ENCODE assay signal across 11 mouse cellular contexts in the genomic region with DNA sequence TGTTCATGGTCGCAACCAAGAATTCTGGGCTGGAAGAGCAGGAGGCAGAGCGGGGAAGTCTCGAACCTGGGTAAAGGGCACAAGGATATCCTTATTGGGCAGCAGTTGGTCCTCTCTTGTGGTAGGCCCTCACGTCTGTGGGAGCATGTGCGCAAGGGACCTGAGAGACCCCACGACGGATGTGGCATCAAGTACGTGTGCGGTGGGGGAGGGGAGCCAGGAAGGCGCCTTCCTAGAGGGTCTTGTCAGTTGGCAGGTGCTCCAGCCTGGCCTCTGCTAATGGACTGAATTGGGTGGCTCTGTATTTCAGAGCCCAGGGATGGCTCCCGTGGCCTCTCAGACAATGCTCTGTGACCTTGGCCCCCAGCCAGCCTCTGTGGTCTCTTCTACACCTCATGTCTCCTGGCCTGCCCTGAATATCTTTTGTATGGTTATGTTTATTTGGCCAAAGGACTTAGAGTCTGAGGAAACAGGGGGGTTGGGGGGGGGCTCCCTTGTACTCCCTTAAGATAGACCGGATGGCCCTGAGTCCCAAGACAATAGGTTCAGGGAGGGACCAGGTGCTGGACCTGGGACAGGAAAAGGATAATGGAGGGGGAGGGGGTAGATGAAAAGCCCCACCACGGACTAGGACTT.
A peak's percentile ranks its signal among the peaks of the same experiment; 100 is the strongest.
DNase-seq lines count a peak whose midpoint lies in the region; ATAC-seq and TF ChIP-seq lines count a peak whose summit lies in the region.
"Had no signal": no experiment of that assay in that cellular context is flagged by ENCODE, and none has a peak within 500 bp of the region (broad histone marks: within the 10 kb centered on the region; RNA-seq: fewer than 3 reads in every experiment).

No protein-coding gene starts in this region.

- no peaks in the 10 kb centered on the region for H3K27me3 ChIP-seq in heart, adult 2 months (ENCODE audit: control insufficient read depth, insufficient read depth, low read length)
- H3K27me3 ChIP-seq in heart, embryonic 11.5 days (ENCODE audit: control insufficient read depth, insufficient read depth, low read length): peaks cover 3% of the 10 kb centered on the region; the same call in 1 of the 2 replicates
- 0 out of 2 replicates have a peak, but pooled peaks cover 6% of the 10 kb centered on the region for H3K27me3 ChIP-seq in kidney, embryonic 15.5 days

- H3K79me2 ChIP-seq in heart, adult 2 months (replicated peaks; ENCODE audit: control insufficient read depth, insufficient read depth, low read length): no peaks in the 10 kb centered on the region

- TF ChIP-seq CTCF in heart, adult 2 months (IDR thresholded peaks at IDR 0.05): no peak

- TF ChIP-seq POLR2A in heart, adult 2 months (IDR thresholded peaks at IDR 0.05; ENCODE audit: insufficient read depth, low read depth, low read length): no peak

- WGBS in heart, adult 2 months: 70% methylated on average over 13 of the region's 13 CpGs
- WGBS in heart, embryonic 11.5 days (ENCODE audit: insufficient replicate concordance): 80% methylated on average over 13 of the region's 13 CpGs
- WGBS in kidney, embryonic 15.5 days: 85% methylated on average over 13 of the region's 13 CpGs

- intact Hi-C loops in heart, adult 2 months (cut with DNase I): loop anchor here (2.0 kb wide), 1 partner anchor 15 kb away; no protein-coding TSS in a partner anchor

- ATAC-seq in heart, embryonic 11.5 days (replicated peaks; ENCODE audit: insufficient number of reproducible peaks, low FRiP score, low TSS enrichment): no peak
- no peak for ATAC-seq in kidney, embryonic 15.5 days (replicated peaks; ENCODE audit: low FRiP score)

- no peaks in the 10 kb centered on the region for H3K9me3 ChIP-seq in heart, embryonic 11.5 days (replicated peaks; ENCODE audit: control insufficient read depth, low read length)
- no peaks in the 10 kb centered on the region for H3K9me3 ChIP-seq in kidney, embryonic 15.5 days (replicated peaks)
- H3K9me3 ChIP-seq: liver, embryonic 15.5 days had no signal

- no peak overlapping the region for H3K9ac ChIP-seq in heart, adult 2 months (ENCODE audit: low read depth, low read length)
- no peak overlapping the region for H3K9ac ChIP-seq in heart, embryonic 11.5 days (ENCODE audit: low read depth, low read length)
- no peak overlapping the region for H3K9ac ChIP-seq in kidney, embryonic 15.5 days

- no peaks in the 10 kb centered on the region for H3K36me3 ChIP-seq in heart, adult 2 months (ENCODE audit: control insufficient read depth, insufficient read depth, low read length)
- H3K36me3 ChIP-seq in heart, embryonic 11.5 days (ENCODE audit: control insufficient read depth, insufficient read depth, low read length): no peaks in the 10 kb centered on the region
- no peaks in the 10 kb centered on the region for H3K36me3 ChIP-seq in kidney, embryonic 15.5 days
- H3K36me3 ChIP-seq: liver, embryonic 15.5 days had no signal

- H3K4me2 ChIP-seq in heart, embryonic 11.5 days: no peak overlapping the region
- no peak overlapping the region for H3K4me2 ChIP-seq in kidney, embryonic 15.5 days

- no peak; the same call in 1 of the 2 replicates for TF ChIP-seq EP300 in heart, adult 2 months (IDR thresholded peaks at IDR 0.05; ENCODE audit: insufficient read depth, low read depth, low read length)

- DNase-seq in heart, adult 2 months: peak; percentile 70 to 75
- peak; percentile 74 for DNase-seq in adrenal gland, postnatal 14 days
- DNase-seq in lung, postnatal 36 days: peak; percentile 80
- no peak for DNase-seq in frontal cortex, postnatal 10 days (ENCODE audit: low spot score in 2 of 2)
- no peak for DNase-seq in Muller cell, postnatal 12 days (ENCODE audit: inconsistent ontology term)
- no peak for DNase-seq in urinary bladder, adult 2 months (ENCODE audit: low spot score)
- DNase-seq: cerebellum, adult 18-20 months had no signal

- peak overlapping the region; percentile 69 for H3K27ac ChIP-seq in heart, adult 2 months
- no peak overlapping the region for H3K27ac ChIP-seq in heart, embryonic 11.5 days (ENCODE audit: low read depth, low read length)
- H3K27ac ChIP-seq in kidney, embryonic 15.5 days: peak overlapping the region; percentile 60

- peaks cover 18% of the 10 kb centered on the region for H3K4me1 ChIP-seq in heart, adult 2 months (ENCODE audit: control insufficient read depth, insufficient read depth, low read length)
- H3K4me1 ChIP-seq in heart, embryonic 11.5 days (ENCODE audit: control insufficient read depth, insufficient read depth, low read length): peaks cover 64% of the 10 kb centered on the region
- peaks cover 69% of the 10 kb centered on the region for H3K4me1 ChIP-seq in kidney, embryonic 15.5 days

- H3K4me3 ChIP-seq in heart, adult 2 months: no peak overlapping the region
- no peak overlapping the region for H3K4me3 ChIP-seq in heart, embryonic 11.5 days (ENCODE audit: low read depth, low read length)
- no peak overlapping the region for H3K4me3 ChIP-seq in kidney, embryonic 15.5 days (replicated peaks)
- H3K4me3 ChIP-seq: layer of hippocampus, adult 2 months; liver, embryonic 15.5 days had no signal

Comparison
In these comparisons a context has a peak if more than half of its experiments do, and no peak if none do; other contexts are left out.
1. DNase-seq: peak in heart, adult 2 months (2 of 2), adrenal gland, postnatal 14 days (single experiment) and lung, postnatal 36 days (single experiment); none in frontal cortex, postnatal 10 days (0 of 2), Muller cell, postnatal 12 days (single experiment) and urinary bladder, adult 2 months (single experiment).